Mouse (Mus musculus): ENCODE measurements around the gene Gstp1. TPM values are rescaled to one million over a fixed set of nuclear protein-coding genes. Genes with fewer than 3 reads are reported as not detected.
"Not testable (repeated sequence)": the region's sequence is repeated elsewhere in the genome, so short reads cannot be mapped to it uniquely, and the experiment has no call there.

Gene Gstp1
- total RNA-seq (2017) = 62.7 and 72.5 TPM in 2 replicates

DNA sequence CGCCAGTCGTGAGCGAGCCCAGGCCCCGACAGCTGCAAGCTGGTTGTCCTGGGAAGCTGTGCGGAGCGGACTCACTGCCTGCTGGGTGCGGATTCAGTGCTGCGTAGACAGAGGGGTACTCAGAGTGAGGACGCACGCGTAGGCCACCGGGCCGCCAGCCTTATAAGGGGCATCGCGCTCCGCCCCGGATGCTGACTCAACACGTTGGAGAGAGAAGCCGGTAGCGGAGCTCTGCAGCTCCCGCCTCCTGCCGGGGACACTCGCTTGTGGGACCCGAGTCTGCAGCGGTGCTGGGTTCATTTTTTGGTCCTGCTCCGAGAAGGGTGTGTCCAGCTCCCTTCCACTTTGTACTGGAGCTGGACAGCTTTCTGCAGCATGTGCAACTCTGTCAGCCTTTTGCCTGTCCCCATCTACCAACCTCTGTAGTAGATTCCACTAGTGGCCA lies at the start of gene Gstp1:
Gstp1 (minus strand) TSS at position 198 of the 445 bp plus-strand sequence.
- peak; percentile 90 to 99 for ATAC-seq (replicated peaks in 1 of 2; ENCODE audit: insufficient read depth in 1 of 2, low FRiP score in 2 of 2, low TSS enrichment in 1 of 2, low read depth in 1 of 2, poor library complexity in 2 of 2, severe bottlenecking in 2 of 2)

DNA sequence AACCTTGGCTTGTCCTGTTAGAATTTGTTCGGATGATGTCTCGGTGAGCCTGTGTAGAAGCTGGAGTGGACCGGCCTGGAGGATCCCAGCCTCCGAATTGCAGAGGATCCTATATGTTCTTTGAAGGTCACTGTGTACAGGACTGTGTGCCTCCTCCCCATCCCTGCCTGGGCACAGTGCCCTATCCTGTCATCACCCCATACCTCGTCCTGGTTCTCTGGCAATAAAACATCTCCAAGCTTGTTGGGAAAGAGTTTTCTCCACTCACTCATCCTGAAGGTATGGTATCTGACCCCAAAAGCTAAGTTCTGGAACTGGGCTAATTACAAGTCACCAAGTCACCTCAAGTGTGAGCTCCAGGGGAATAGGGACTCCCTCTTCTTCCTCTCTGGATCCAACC lies 49.3 kb upstream of the Gstp1 start:
- no peak for ATAC-seq (replicated peaks in 1 of 2; ENCODE audit: insufficient read depth in 1 of 2, low FRiP score in 2 of 2, low TSS enrichment in 1 of 2, low read depth in 1 of 2, poor library complexity in 2 of 2, severe bottlenecking in 2 of 2)

DNA sequence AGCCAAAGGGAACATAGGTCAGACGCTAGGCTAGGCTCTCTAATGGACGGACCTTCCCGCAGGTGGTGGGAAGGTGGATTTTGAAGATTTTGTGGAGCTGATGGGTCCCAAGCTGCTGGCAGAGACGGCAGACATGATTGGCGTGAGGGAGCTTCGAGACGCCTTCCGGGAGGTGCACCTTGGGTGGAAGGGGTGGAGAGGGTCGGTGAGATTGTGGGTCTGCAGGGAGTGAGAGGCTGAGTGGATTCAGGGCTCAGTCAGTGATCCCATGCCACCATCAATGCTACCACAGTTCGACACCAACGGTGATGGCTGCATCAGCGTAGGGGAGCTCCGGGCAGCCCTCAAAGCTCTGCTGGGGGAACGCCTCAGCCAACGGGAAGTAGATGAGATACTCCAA lies 48.4 kb upstream of the Gstp1 start:
- ATAC-seq (replicated peaks in 1 of 2; ENCODE audit: insufficient read depth in 1 of 2, low FRiP score in 2 of 2, low TSS enrichment in 1 of 2, low read depth in 1 of 2, poor library complexity in 2 of 2, severe bottlenecking in 2 of 2) = no peak

DNA sequence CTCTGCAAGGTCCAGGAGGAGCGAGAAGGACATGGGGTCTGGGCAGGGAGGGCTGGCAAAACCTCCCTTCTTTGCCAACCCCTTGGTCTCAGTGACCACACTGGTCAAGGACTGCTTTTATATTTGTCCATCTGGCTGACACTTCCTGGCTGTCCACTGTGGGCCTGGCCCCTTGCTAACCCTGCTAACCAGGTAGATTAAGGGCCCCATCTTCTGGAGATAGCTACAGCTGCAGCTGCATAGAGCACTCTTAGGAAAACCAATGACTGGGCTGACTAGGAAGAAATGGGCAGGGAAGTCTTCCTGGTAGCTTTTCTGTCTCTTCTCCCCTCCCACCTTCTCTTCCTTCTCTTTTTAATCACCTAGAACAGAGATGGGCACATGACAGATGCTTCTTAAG lies 47.2 kb upstream of the Gstp1 start:
- ATAC-seq (replicated peaks in 1 of 2; ENCODE audit: insufficient read depth in 1 of 2, low FRiP score in 2 of 2, low TSS enrichment in 1 of 2, low read depth in 1 of 2, poor library complexity in 2 of 2, severe bottlenecking in 2 of 2) = no peak

DNA sequence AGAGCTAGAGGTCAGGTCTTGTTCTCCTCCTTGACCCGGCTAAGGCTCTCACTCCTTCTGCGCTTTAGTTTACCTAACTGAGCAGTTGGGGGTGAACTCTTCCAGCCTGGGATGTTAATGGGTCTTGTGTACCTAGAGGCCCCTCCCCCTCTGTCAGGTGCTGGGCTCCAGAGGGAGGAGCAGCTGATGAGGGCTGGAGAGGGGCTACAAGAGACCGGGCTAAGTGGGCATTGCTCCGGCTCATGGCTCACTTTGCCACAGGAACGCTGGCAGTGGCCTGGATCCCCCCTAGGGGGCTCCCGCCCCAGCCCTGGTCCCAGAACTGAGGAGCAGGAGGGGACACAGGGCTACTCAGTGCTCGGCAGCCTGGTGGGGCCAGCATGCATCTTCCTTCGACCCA lies 46.0 kb upstream of the Gstp1 start:
- ATAC-seq (replicated peaks in 1 of 2; ENCODE audit: insufficient read depth in 1 of 2, low FRiP score in 2 of 2, low TSS enrichment in 1 of 2, low read depth in 1 of 2, poor library complexity in 2 of 2, severe bottlenecking in 2 of 2) = no peak

DNA sequence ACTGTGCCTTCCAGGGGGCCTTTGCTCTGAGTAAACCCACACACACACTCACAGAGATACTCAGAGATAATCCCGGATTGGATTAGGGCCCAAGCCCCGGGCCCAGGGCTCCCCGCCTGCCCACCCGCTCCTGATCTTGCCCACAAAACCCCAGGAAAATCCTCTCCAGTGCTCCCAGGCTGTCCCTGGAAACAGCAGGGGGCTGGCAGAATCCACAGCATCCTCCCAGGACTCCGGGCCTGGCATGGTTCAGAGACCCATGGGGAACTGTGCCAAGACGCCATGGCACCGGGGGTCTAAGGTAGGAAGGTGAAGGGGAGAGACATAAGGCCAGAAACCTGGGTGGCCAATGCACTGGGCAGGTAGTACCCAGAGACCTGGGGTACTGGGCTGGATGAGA lies 45.5 kb upstream of the Gstp1 start:
- no peak for ATAC-seq (replicated peaks in 1 of 2; ENCODE audit: insufficient read depth in 1 of 2, low FRiP score in 2 of 2, low TSS enrichment in 1 of 2, low read depth in 1 of 2, poor library complexity in 2 of 2, severe bottlenecking in 2 of 2)

DNA sequence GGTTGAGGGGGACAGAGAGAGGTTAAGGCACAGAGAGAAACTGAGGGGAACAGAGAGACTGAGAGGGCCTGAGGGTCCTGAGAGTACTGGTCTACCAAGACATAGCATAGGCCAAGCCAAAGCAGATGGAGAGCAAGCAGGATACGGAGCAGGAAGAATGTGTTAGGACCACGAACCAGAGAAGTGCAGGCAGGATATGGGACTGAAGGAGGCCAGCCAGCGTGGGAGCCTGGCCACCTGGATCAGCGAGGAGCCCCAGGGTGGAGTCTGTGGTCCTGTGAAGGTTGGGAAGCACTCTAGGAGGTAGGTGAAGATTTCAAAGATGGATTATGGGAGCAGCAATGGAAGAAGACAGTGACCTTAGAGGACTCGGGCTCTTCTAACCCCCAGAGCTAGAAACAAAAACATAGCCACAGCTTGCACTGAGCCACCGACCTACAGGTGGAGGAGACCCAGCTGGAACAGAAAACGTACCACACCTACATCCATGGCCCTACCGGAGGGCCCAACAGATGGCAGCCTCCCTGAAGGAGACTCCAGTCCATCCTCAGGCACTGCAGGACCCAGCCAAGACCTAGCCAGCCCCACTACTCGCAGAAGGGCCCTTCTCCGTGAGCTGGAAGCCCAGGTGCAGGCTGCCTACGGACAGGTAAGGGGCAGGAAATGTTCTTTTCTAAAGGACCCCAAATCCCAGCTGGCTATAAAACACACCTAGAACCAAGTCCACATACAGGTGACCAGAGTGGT lies 44.6 kb upstream of the Gstp1 start:
- ATAC-seq (replicated peaks in 1 of 2; ENCODE audit: insufficient read depth in 1 of 2, low FRiP score in 2 of 2, low TSS enrichment in 1 of 2, low read depth in 1 of 2, poor library complexity in 2 of 2, severe bottlenecking in 2 of 2) = no peak

DNA sequence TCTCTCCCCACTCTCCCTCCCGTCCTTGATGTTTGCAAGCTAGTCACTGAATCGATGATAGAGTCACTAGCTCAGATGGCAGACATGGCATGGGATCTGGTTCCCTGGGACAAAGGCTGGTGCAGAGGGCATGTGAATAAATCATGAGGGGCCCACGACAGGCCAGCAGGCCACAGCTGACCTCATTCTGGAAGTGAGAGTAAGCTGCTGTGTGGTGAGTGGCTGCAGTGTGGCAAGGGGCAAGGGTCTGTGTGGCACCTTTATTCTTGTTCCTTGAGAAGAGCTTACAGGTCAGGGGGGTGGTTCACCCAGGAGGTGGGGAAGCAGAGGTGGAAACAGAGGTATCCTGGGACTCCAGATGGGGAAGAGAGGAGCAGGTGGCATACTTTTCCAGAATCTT lies 43.6 kb upstream of the Gstp1 start, which contains the start of gene Cabp2:
Cabp2 (plus strand) TSS at position 185 of the 400 bp plus-strand sequence.
- no peak for ATAC-seq (replicated peaks in 1 of 2; ENCODE audit: insufficient read depth in 1 of 2, low FRiP score in 2 of 2, low TSS enrichment in 1 of 2, low read depth in 1 of 2, poor library complexity in 2 of 2, severe bottlenecking in 2 of 2)

DNA sequence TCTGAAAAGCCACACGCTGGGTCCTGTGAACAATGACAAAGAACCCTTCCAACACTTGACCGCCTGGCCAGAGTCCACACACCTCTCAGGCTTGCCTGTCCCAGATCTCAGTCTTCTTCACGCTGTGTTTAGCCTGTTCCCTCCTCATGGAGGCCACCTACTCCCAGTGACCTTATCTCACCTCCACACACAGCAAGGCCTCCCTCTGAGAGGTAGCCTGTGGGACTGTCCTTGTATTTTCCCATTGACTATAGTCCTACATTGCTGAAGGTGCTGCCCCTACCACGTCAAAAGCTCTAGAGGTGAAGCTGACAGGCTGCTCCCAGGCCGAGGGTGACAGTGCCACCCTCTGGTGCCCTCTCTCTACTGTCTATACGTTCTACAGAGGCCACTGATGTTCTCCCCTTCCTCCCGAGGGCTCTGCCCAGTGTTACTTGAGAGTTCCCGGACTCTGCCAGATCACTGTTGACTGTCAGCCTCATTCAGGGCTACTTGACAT lies 42.8 kb upstream of the Gstp1 start:
- ATAC-seq (replicated peaks in 1 of 2; ENCODE audit: insufficient read depth in 1 of 2, low FRiP score in 2 of 2, low TSS enrichment in 1 of 2, low read depth in 1 of 2, poor library complexity in 2 of 2, severe bottlenecking in 2 of 2) = peak in 1 of 2 experiments; percentile 53; a peak in 1 of 4 replicates

DNA sequence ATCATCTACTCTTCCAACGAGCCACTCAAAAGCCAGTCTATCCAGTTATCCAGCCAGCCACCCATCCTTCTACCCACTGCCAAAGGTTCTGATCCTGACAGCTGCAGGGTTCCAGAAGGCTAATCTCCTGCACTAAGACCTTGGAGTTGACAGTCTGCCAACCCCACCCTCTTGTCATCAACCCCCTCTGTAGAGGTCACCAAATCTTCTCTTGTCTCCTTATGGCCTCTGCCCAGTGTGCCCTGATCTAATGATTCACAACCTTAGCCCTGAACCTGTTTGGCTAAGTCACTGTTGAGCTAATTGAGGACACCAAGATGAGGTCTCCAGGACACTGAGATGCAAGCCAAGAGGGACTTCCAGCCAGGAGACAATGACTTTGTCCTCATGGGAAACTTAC lies 41.8 kb upstream of the Gstp1 start:
- ATAC-seq (replicated peaks in 1 of 2; ENCODE audit: insufficient read depth in 1 of 2, low FRiP score in 2 of 2, low TSS enrichment in 1 of 2, low read depth in 1 of 2, poor library complexity in 2 of 2, severe bottlenecking in 2 of 2) = no peak

DNA sequence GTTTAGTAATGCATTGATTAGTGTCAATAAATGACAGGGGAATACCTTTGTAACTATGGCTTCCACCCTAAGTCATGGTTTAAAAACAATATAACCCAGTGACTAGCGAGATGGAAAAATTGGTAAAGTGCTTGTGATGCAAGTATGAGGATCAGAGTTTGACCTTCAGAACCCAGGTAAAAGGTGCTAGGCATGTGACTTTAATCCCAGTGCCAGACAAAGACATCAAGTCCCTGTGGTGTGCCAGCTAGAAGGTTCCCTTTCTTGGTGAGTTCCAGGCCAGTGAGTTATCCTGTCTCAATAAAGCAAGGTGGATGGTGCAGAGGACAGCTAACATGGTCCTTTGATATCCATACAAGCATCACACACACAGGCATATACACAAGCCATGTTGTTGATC lies 37.7 kb upstream of the Gstp1 start:
- ATAC-seq (replicated peaks in 1 of 2; ENCODE audit: insufficient read depth in 1 of 2, low FRiP score in 2 of 2, low TSS enrichment in 1 of 2, low read depth in 1 of 2, poor library complexity in 2 of 2, severe bottlenecking in 2 of 2) = no peak

DNA sequence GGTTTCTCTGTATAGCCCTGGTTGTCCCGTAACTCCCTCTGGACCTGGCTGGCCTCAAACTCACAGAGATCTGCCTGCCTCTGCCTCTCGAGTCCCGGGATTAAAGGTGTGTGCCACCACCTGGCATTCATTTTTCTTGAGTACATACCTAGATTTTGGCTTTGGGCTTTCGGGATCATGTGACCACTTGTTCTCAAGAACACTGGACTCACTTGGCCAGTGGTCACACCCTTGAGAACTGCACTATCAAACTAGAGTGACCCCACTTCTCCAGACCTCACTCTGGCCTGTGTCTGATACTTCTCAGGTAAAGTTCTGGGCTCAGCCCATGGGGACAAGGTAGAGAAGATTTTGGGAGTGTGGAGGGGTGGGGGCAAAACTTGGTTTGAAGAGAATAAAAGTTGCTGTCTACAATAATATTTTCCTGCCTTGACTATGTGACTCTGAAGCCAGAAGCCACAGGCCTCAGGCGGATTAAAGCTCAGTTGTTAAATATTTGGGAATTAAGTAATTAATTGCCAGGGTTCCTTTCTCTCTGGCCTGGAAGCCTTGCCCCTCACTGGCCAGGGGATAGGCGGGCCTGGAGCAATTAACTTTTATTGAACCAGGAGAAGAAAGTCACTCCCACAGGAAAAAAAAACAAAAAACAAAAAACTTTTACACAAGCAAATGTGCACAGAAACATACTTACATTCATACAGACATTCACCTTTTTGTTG lies 35.1 kb upstream of the Gstp1 start:
- ATAC-seq (replicated peaks in 1 of 2; ENCODE audit: insufficient read depth in 1 of 2, low FRiP score in 2 of 2, low TSS enrichment in 1 of 2, low read depth in 1 of 2, poor library complexity in 2 of 2, severe bottlenecking in 2 of 2) = no peak

DNA sequence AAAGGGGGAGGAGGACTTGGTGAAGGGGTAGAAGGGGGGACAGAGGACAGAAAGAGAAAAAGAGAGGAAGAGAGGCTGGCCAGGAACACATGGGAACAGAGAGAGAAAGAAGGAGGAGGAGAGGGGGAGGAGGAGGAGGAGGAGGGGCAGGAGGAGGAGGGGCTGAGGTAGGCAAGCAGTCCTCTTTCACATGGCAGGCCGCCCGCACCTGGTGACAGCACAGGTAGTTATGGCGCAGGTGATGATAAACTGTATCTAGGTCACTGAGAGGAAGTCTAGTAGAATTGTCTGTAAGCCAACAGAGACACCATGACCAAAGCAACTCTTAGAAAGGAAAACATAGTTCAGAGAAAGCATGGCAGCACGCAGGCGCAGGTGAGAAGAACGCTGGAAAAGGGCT lies 33.6 kb upstream of the Gstp1 start:
- ATAC-seq (replicated peaks in 1 of 2; ENCODE audit: insufficient read depth in 1 of 2, low FRiP score in 2 of 2, low TSS enrichment in 1 of 2, low read depth in 1 of 2, poor library complexity in 2 of 2, severe bottlenecking in 2 of 2) = no peak

DNA sequence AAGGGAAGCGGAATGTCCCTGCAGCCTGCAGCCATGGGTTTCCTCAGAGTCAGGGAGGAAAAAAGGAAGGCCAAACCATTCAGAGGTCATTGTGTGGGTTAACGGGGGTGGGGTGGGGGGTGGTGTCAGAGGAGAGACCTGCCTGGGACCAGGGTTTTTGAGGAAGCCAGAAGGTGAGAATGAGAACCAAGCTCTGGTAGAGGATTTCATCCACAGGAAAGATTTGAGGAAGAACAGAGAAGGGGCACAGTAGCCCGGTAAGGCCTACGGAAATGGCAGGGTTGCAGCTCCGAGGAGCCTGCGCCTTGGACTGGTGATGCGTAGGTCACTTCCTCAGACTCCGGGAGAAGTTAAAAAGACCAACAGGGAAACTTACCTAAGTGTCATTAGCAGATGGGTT lies 33.0 kb upstream of the Gstp1 start:
- ATAC-seq (replicated peaks in 1 of 2; ENCODE audit: insufficient read depth in 1 of 2, low FRiP score in 2 of 2, low TSS enrichment in 1 of 2, low read depth in 1 of 2, poor library complexity in 2 of 2, severe bottlenecking in 2 of 2) = peak; percentile 59 to 91

DNA sequence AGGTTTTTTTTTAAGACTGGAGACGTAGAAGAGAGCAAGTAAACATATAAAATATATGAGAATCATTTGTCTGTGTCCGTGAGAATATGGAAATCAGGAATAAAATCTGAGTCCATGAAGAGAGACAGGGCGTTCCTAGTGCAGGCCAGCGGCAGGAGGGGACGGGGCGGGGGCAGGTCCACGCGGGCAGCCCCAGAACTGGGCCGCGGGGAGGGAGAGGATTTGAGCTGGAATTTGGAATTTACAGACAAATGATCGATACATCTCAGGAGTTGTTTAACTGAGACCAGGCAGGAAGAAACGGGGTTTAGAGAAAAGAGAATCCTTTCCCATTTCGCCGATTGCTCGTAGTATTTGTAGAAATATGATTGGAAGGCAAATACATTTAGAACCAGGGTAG lies 32.5 kb upstream of the Gstp1 start:
- ATAC-seq (replicated peaks in 1 of 2; ENCODE audit: insufficient read depth in 1 of 2, low FRiP score in 2 of 2, low TSS enrichment in 1 of 2, low read depth in 1 of 2, poor library complexity in 2 of 2, severe bottlenecking in 2 of 2) = no peak

DNA sequence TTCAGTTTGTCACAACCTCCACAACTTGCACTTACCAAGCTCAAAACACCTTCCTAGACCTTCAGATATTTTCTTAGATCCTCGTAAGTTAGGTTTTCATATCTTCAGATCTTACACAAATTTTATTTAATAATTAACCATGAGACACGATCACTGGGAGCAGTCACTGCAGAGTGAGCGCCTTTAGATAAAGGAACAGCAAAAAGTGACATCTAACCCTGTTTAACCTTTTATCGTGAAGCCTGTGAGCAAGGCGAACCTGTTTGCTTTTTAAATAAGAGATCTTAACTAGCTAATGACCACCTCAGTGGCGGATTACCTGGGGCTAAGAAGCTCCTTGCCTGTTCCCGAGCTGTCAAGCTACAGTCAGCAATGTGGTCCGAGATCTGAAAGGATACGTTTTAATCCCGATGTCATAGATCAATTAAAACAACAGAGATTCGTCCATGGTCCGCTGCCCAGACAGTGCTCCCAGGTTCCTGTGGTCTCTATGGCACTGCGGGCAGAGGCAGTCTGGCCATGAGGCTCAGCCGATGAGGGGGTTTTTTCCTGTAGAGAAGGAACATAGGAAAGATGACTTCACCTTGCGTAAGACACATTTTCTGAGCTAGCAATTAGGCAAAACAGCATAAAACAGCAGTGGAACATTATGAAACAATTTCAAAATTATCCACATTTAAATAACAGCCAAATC lies 31.1 kb upstream of the Gstp1 start:
- ATAC-seq (replicated peaks in 1 of 2; ENCODE audit: insufficient read depth in 1 of 2, low FRiP score in 2 of 2, low TSS enrichment in 1 of 2, low read depth in 1 of 2, poor library complexity in 2 of 2, severe bottlenecking in 2 of 2) = no peak

DNA sequence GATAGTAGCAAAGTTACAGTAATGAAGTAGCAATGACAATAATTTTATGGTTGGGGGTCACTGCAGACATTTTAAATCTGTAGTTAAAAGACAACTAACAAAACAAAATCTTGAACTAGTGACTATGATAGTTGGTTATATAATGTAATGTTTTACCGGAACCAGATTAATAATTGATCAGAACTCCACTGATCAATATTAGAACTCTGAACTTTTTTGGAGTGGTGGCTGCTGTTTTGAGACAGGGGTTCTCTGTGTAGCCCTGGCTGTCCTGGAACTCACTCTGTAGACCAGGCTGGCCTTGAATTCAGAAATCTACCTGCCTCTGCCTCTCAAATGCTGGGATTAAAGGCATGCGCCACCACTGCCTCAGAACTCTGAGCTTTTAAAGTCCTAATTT lies 30.5 kb upstream of the Gstp1 start:
- not testable (repeated sequence) for ATAC-seq (replicated peaks in 1 of 2; ENCODE audit: insufficient read depth in 1 of 2, low FRiP score in 2 of 2, low TSS enrichment in 1 of 2, low read depth in 1 of 2, poor library complexity in 2 of 2, severe bottlenecking in 2 of 2)

DNA sequence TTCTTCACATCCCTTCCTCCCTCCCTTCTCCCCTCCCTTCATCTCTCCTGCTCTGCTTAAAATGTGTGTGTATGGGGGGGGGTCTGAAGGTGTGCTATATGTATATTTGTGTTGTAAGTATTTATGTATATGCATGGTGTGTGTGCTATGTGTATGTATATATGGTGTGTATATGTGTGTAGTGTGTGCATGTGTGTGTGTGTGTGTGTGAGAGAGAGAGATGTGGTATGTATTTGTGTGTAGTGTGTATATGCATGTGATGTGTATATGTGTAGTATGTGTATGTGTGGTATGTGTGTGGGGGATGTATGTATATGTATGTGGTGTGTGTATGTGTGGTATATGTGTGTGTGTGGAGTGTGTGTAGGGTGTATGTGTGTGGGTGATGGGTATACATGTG lies 29.1 kb upstream of the Gstp1 start:
- no peak for ATAC-seq (replicated peaks in 1 of 2; ENCODE audit: insufficient read depth in 1 of 2, low FRiP score in 2 of 2, low TSS enrichment in 1 of 2, low read depth in 1 of 2, poor library complexity in 2 of 2, severe bottlenecking in 2 of 2)
